Mouse (Mus musculus) lung, postnatal 14 days (tissue): Measurements from ENCODE around the gene Fsip1.

Experiments used
- DNase-seq: peaks from one replicate; pipeline ENCODE4 v3.0.0; 2021

Fsip1 gene

GRCm38 (mm10) chr2:118248966-118249365, 7.8 kb downstream of the Fsip1 start:
- DNase-seq, result no peak

GRCm38 (mm10) chr2:118248016-118248415, 8.8 kb downstream of the Fsip1 start:
- no peak for DNase-seq

- peak; percentile 87 for DNase-seq
These were observed 10.9 kb downstream of the Fsip1 start for GRCm38 (mm10) chr2:118245914-118246313.

GRCm38 (mm10) chr2:118236196-118236595, 20.6 kb downstream of the Fsip1 start:
- DNase-seq, result no peak

- no peak for DNase-seq
These were observed 21.2 kb downstream of the Fsip1 start for GRCm38 (mm10) chr2:118235614-118236013.

GRCm38 (mm10) chr2:118230544-118230943, 26.2 kb downstream of the Fsip1 start:
- no peak for DNase-seq

GRCm38 (mm10) chr2:118228486-118229079, 28.2 kb downstream of the Fsip1 start:
- no peak for DNase-seq

- no peak for DNase-seq
These were observed 31.3 kb downstream of the Fsip1 start for GRCm38 (mm10) chr2:118225316-118226041.

GRCm38 (mm10) chr2:118217993-118218595, 38.7 kb downstream of the Fsip1 start:
- DNase-seq, result no peak

- no peak for DNase-seq
These were observed 47.1 kb downstream of the Fsip1 start for GRCm38 (mm10) chr2:118209712-118210111.

GRCm38 (mm10) chr2:118208651-118209050, 48.1 kb downstream of the Fsip1 start:
- DNase-seq, result no peak

- DNase-seq, result no peak
These were observed 50.7 kb downstream of the Fsip1 start for GRCm38 (mm10) chr2:118205991-118206585.

GRCm38 (mm10) chr2:118204646-118205045, 52.1 kb downstream of the Fsip1 start:
- no peak for DNase-seq

- no peak for DNase-seq
These were observed 52.9 kb downstream of the Fsip1 start for GRCm38 (mm10) chr2:118203739-118204461.

GRCm38 (mm10) chr2:118202934-118203333, 53.8 kb downstream of the Fsip1 start:
- no peak for DNase-seq

GRCm38 (mm10) chr2:118201983-118202382, 54.8 kb downstream of the Fsip1 start:
- no peak for DNase-seq

- DNase-seq, result peak; percentile 84
These were observed 56.9 kb downstream of the Fsip1 start for GRCm38 (mm10) chr2:118199867-118200266.

- no peak for DNase-seq
These were observed 59.8 kb downstream of the Fsip1 start for GRCm38 (mm10) chr2:118196966-118197365.

GRCm38 (mm10) chr2:118182136-118182535, 74.6 kb downstream of the Fsip1 start:
- no peak for DNase-seq

GRCm38 (mm10) chr2:118179873-118180585, 76.7 kb downstream of the Fsip1 start:
- DNase-seq, result no peak

GRCm38 (mm10) chr2:118179472-118179871, 77.3 kb downstream of the Fsip1 start:
- no peak for DNase-seq
